ENCODE assay signal across 8 mouse cellular contexts in the genomic region with DNA sequence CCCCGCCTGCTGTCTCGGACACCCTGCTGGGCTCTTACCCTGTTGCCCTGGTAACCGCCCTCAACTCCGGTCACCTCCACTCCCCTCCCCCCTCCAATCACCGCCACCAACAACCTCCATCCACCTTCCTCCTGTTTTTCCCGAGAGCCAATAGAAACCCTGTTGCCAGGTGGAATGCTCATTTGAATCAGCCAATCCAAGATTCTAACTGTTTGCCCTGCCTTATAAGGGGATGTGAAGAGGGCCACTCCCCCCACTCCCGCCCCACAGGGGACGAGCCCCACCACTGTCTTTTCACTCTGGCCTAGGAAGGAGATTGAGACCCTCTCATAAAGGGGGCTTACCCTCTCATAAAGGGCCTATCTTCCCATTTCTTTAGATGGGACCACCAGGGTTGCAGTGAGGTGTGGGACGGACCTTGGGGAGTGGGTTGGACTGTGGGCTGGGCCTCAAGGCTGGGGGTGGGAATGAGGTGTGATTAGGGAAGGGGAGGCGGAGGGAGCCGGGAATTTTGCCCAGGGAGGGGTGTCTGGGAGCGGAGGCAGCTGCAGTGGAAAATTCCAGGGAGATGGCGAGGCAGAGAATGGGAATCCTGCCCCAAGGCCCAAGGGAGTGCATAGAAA. TPM values are rescaled to one million over a fixed set of nuclear protein-coding genes. Genes with fewer than 3 reads are reported as not detected.
DNase-seq lines count a peak whose midpoint lies in the region; ATAC-seq and TF ChIP-seq lines count a peak whose summit lies in the region.

TSS of gene Ptms (minus strand) at position 409 of the 623 bp plus-strand sequence.

- H3K27ac ChIP-seq in hindbrain, embryonic 12.5 days: peak within 1 kb of the TSS; percentile 100
- H3K27ac ChIP-seq in lung, postnatal 0 days (ENCODE audit: low read length): peak within 1 kb of the TSS; percentile 100

- peak; percentile 84 for TF ChIP-seq EP300 in lung, postnatal 0 days (IDR thresholded peaks at IDR 0.05)

- WGBS in hindbrain, embryonic 12.5 days: under 1% methylated on average over 13 of the region's 13 CpGs
- 3% methylated on average over 12 of the region's 13 CpGs for WGBS in lung, postnatal 0 days

- H3K27me3 ChIP-seq in hindbrain, embryonic 12.5 days: no peaks in the 10 kb centered on the region
- no peaks in the 10 kb centered on the region for H3K27me3 ChIP-seq in lung, postnatal 0 days (replicated peaks; ENCODE audit: insufficient read depth, low read length)

- TF ChIP-seq CTCF in lung, postnatal 0 days (IDR thresholded peaks at IDR 0.05): no peak

- H3K4me2 ChIP-seq in hindbrain, embryonic 12.5 days (replicated peaks): peak within 1 kb of the TSS; percentile 100
- peak within 1 kb of the TSS; percentile 44 for H3K4me2 ChIP-seq in lung, postnatal 0 days (replicated peaks; ENCODE audit: low read depth, low read length)

- H3K4me1 ChIP-seq in hindbrain, embryonic 12.5 days: peaks cover 41% of the 10 kb centered on the region
- peaks cover 27% of the 10 kb centered on the region; the same call in 1 of the 2 replicates for H3K4me1 ChIP-seq in lung, postnatal 0 days (ENCODE audit: insufficient read depth, low read depth, low read length)

- ATAC-seq in hindbrain, embryonic 12.5 days (ENCODE audit: low FRiP score): peak; percentile 86
- ATAC-seq in lung, postnatal 0 days: peak; percentile 76

- H3K9ac ChIP-seq in hindbrain, embryonic 12.5 days: peak within 1 kb of the TSS; percentile 100
- H3K9ac ChIP-seq in lung, postnatal 0 days (replicated peaks; ENCODE audit: low read depth): peak within 1 kb of the TSS; percentile 5

- peaks cover 1% of the 10 kb centered on the region; the same call in 1 of the 2 replicates for H3K36me3 ChIP-seq in hindbrain, embryonic 12.5 days
- no peaks in the 10 kb centered on the region for H3K36me3 ChIP-seq in lung, postnatal 0 days (ENCODE audit: insufficient read depth, low read length)

- no peaks in the 10 kb centered on the region for H3K9me3 ChIP-seq in hindbrain, embryonic 12.5 days (replicated peaks)
- no peaks in the 10 kb centered on the region for H3K9me3 ChIP-seq in lung, postnatal 0 days (ENCODE audit: low read length)

- peak; percentile 96 for DNase-seq in MN1 (ENCODE audit: low spot score)
- peak; percentile 100 for DNase-seq in cerebellum, postnatal 10 days
- DNase-seq in frontal cortex, postnatal 14 days (ENCODE audit: low spot score in 2 of 2): peak; percentile 87 to 92
- DNase-seq in layer of hippocampus, postnatal 10 days (ENCODE audit: low spot score in 2 of 2): peak; percentile 93 to 95
- peak; percentile 99 for DNase-seq in lung, postnatal 0 days (ENCODE audit: low spot score)
- peak; percentile 85 for DNase-seq in ovary, postnatal 14 days (ENCODE audit: low spot score)
- peak; percentile 74 for DNase-seq in urinary bladder, adult 2 months (ENCODE audit: low spot score)

- peak within 1 kb of the TSS; percentile 98; the same call in 1 of the 2 replicates for H3K4me3 ChIP-seq in hindbrain, embryonic 12.5 days
- H3K4me3 ChIP-seq in lung, postnatal 0 days (ENCODE audit: low read depth, low read length): peak within 1 kb of the TSS; percentile 18

RNA-seq across cellular contexts. Expression of gene Ptms, which starts in this region (rescaled TPM):
- 637 and 707 TPM in 2 replicates for polyA plus RNA-seq in hindbrain, embryonic 12.5 days (2016; fragmentation: Nextera tagmentation; extraction: Ambion mirVana)
- total RNA-seq in layer of hippocampus, postnatal 10 days (2021): 1,000 to 10,000 TPM; 1,413 to 1,419 TPM
- polyA plus RNA-seq in lung, postnatal 0 days (2015; fragmentation: Nextera tagmentation; extraction: Ambion mirVana): 533 and 563 TPM in 2 replicates
- polyA plus RNA-seq in urinary bladder, adult 2 months (2012; rRNA removed): 807 and 1,011 TPM in 2 replicates

Comparison
In these comparisons a context has a peak if more than half of its experiments do, and no peak if none do; other contexts are left out.
1. Peak in every context shown above with its lines: DNase-seq, ATAC-seq, H3K4me3 ChIP-seq and H3K27ac ChIP-seq.